Mouse (Mus musculus) bone marrow macrophage, adult 2 months (primary cell): ENCODE results near the gene Dock11.

ENCODE experiments used
- CTCF ChIP-seq: IDR thresholded peaks from 2 replicates; pipeline ENCODE4 v1.5.1; 2012; ENCODE audit warnings: low read depth, mild to moderate bottlenecking, low read length, moderate library complexity
- POLR2A ChIP-seq: IDR thresholded peaks from 2 replicates; pipeline ENCODE4 v1.6.1; 2012; ENCODE audit warnings: mild to moderate bottlenecking, low read depth, low read length, borderline replicate concordance

DNA sequence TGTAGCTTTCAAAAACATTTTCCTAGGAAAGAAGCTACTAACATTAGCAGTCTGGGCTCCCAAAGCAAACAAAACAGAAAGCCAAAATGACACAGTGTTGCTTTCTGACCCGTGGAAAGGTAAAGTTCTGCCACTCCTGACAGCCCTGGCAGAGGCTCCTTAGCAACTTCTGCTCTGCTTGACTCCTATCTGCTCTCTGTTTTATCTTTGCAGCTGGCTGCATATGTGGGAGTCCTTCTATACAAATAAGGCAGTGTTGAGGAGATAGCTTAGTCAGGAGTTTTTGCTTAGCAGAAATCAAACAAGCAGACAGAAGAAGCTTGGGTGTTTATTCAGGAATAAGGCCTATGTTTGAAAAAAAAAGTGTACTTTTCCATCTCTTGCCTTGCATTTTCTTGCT, 57.8 kb downstream of the Dock11 start:
- TF ChIP-seq CTCF (no peak), POLR2A (no peak)
